Mouse (Mus musculus) adrenal gland, adult (tissue): ENCODE measurements around the gene Tfdp1.
A peak's percentile ranks its signal among the peaks of the same experiment; 100 is the strongest.

Source experiments
- DNase-seq, 2 experiments: peaks; one replicate each; pipeline ENCODE4 v3.0.0; 2022 to 2023; ENCODE audit warnings: low spot score in 1 of 2; ENCODE audit not compliant: inconsistent age in 2 of 2

Gene Tfdp1

GRCm38 (mm10) chr8:13415879-13416278 is 77.3 kb downstream of the Tfdp1 start:
- DNase-seq, result no peak

- DNase-seq, result peak in 1 of 2 experiments; percentile 35
Measured at GRCm38 (mm10) chr8:13419111-13419639, 80.6 kb downstream of the Tfdp1 start.

DNA sequence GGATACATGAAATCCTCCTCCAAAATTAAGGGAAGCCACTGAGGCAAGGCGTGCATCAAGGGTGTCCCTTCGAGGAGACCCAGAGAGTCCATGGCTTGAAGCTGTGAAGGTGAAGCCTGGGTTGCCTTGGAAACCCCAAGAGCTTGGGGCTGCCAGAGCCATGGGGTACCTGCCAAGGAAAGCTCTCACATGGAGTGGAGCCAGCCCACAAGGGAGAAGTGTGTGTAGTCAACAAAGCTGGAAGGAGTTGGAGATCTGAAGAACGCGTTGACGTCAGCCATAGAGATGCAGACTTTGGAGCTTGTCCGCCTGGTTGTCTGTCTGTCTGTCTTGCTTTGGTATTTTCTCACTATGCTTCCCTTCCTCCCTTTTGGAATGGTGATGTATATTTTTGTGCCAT is 82.4 kb downstream of the Tfdp1 start:
- DNase-seq, result peak in 1 of 2 experiments; percentile 34

DNA sequence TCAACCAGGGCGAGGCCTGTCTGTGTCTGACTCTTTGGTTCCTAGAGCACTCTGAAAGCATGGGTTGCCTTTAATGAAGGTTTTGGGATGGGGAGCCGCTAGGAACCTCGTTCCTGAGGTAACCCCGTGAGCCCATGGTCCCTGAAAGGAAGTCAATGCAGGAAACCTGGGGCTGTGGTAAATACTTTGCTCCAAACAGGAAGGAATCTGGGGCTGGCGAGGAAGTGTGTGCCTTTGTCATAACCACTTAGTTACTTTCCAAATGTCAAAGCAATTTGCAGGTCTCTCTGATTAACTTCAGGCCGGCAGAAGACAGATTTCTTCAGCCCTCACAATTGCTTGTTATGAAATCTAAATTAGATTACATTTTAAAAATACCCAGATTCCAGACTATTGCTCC is 88.8 kb downstream of the Tfdp1 start:
- no peak for DNase-seq
